Mouse (Mus musculus): Measurements from ENCODE around the gene Sall1. TPM values are rescaled to one million over a fixed set of nuclear protein-coding genes. Genes with fewer than 3 reads are reported as not detected.

Sall1 gene
- polyA plus RNA-seq, 1 experiment, result not detected

- TF ChIP-seq TAL1 (IDR thresholded peaks at IDR 0.05; ENCODE audit: low read length) (no peak), GATA1 (IDR thresholded peaks at IDR 0.05; ENCODE audit: low read length) (no peak)
- Histone ChIP-seq H3K4me3 (replicated peaks) (no peak overlapping the region), H3K4me1 (ENCODE audit: control insufficient read depth) (no peaks in the 10 kb centered on the region), H3K27me3 (ENCODE audit: control insufficient read depth) (no peaks in the 10 kb centered on the region), H3K9me3 (ENCODE audit: control insufficient read depth, low read length) (no peaks in the 10 kb centered on the region), H3K36me3 (ENCODE audit: control insufficient read depth) (no peaks in the 10 kb centered on the region)
Measured at GRCm38 (mm10) chr8:88991176-88991575, 52.8 kb downstream of the Sall1 start.

GRCm38 (mm10) chr8:88989002-88989401, 55.0 kb downstream of the Sall1 start:
- Histone ChIP-seq H3K4me3 (replicated peaks) (no peak overlapping the region), H3K4me1 (ENCODE audit: control insufficient read depth) (no peaks in the 10 kb centered on the region), H3K9me3 (ENCODE audit: control insufficient read depth, low read length) (no peaks in the 10 kb centered on the region), H3K36me3 (ENCODE audit: control insufficient read depth) (no peaks in the 10 kb centered on the region), H3K27me3 (ENCODE audit: control insufficient read depth) (no peaks in the 10 kb centered on the region)
- TF ChIP-seq TAL1 (IDR thresholded peaks at IDR 0.05; ENCODE audit: low read length) (no peak), GATA1 (IDR thresholded peaks at IDR 0.05; ENCODE audit: low read length) (no peak)

- Histone ChIP-seq H3K9me3 (ENCODE audit: control insufficient read depth, low read length) (no peaks in the 10 kb centered on the region), H3K36me3 (ENCODE audit: control insufficient read depth) (no peaks in the 10 kb centered on the region)
Measured at GRCm38 (mm10) chr8:88983468-88983867, 60.5 kb downstream of the Sall1 start.

More at GRCm38 (mm10) chr8:88983468-88983867, 60.5 kb downstream of the Sall1 start:
- Histone ChIP-seq H3K4me1 (ENCODE audit: control insufficient read depth) (no peaks in the 10 kb centered on the region), H3K27me3 (ENCODE audit: control insufficient read depth) (no peaks in the 10 kb centered on the region), H3K4me3 (replicated peaks) (no peak overlapping the region)
- TF ChIP-seq GATA1 (IDR thresholded peaks at IDR 0.05; ENCODE audit: low read length), result no peak
- no peak for TF ChIP-seq TAL1 (IDR thresholded peaks at IDR 0.05; ENCODE audit: low read length)

Data from erythroblast, embryonic 14.5 days (primary cell).